Mouse (Mus musculus) cortical plate, adult 2 months (tissue): ENCODE results near the gene Golm1. TPM values are rescaled to one million over a fixed set of nuclear protein-coding genes. Genes with fewer than 3 reads are reported as not detected.
"Not testable (repeated sequence)": the region's sequence is repeated elsewhere in the genome, so short reads cannot be mapped to it uniquely, and the experiment has no call there.

ENCODE experiments used
- H3K27ac ChIP-seq: fragments of 200-500 bp; 2 replicates; pipeline ENCODE4 v1.5.1; 2012; ENCODE audit warnings: low read length, control low read depth, inconsistent platforms; ENCODE audit not compliant: insufficient read depth
- H3K4me1 ChIP-seq: fragments of 200-500 bp; 2 replicates; pipeline ENCODE4 v1.6.1; 2011; ENCODE audit warnings: low read length; ENCODE audit not compliant: control insufficient read depth, insufficient read depth
- H3K4me3 ChIP-seq: fragments of 200-500 bp; 2 replicates; pipeline ENCODE4 v1.5.1; 2011; ENCODE audit warnings: mild to moderate bottlenecking, low read length, control low read depth; ENCODE audit not compliant: insufficient read depth
- CTCF ChIP-seq: fragments of 200-500 bp; IDR thresholded peaks from 2 replicates; pipeline ENCODE4 v1.5.1; 2011; ENCODE audit warnings: mild to moderate bottlenecking, control low read depth, low read length; ENCODE audit not compliant: insufficient read depth; ENCODE audit errors: extremely low read depth
- POLR2A ChIP-seq: fragments of 200-500 bp; IDR thresholded peaks from 2 replicates; pipeline ENCODE4 v1.6.1; 2011; ENCODE audit warnings: mild to moderate bottlenecking, low read length, control low read depth; ENCODE audit not compliant: insufficient read depth; ENCODE audit errors: extremely low read depth
- polyA plus RNA-seq: library from polyadenylated mRNA; depleted of rRNA; stranded (reverse); fragments of >200 nt; gene quantifications from 2 replicates; pipeline ENCODE4 v1.2.3, GENCODE M21; 2012; rRNA removed

Gene Golm1
- polyA plus RNA-seq = 13.1 and 17.0 TPM in 2 replicates

DNA sequence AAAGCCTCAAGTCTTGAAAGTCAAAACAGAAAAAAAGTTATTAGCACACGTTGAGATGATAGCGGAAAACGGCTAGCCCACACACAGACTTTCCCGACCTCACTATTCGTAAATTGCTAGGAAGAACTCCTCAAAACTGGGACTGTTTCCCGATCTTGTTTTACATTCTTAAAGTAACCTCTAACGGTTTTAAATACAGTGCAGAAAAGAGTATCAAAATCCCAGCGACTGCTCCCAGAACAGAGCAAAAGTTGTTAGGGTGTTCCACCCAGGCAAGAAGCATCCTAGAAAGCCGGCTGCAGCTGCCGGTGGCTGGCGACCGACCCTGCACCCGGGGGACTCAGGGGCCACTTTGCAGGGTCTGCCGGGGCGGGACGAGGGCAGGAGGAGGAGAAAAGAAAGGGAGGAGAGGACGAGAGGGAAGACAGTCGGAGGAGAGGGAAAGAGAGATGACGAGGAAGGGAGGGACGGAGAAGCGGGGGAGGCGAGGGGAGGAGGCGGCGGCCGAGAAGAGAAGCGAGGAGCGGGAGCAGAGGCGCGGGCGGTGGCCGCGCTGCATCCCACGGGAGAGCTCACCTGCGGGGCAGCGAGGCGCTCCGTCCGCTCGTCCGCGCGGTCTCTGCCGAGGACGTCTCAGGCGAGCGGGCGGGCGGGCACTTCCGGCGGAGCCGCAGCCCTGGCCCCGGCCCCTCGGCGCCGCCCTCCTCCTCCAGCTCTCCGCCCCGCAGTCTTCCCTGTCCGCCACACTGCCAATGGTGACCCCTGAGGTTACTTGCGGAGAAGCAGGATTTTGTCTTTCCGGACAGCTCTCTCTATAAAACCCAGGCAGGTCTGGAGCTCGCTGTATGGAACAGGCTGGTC is at the start of gene Golm1:
Golm1 (minus strand) TSS at position 661 of the 861 bp plus-strand sequence.
- Histone ChIP-seq H3K4me3 (peak within 1 kb of the TSS; percentile 85), H3K4me1 (no peaks in the 10 kb centered on the region), H3K27ac (peak within 1 kb of the TSS; percentile 75; the same call in 1 of the 2 replicates)
- no peak for TF ChIP-seq POLR2A
- TF ChIP-seq CTCF = no peak

DNA sequence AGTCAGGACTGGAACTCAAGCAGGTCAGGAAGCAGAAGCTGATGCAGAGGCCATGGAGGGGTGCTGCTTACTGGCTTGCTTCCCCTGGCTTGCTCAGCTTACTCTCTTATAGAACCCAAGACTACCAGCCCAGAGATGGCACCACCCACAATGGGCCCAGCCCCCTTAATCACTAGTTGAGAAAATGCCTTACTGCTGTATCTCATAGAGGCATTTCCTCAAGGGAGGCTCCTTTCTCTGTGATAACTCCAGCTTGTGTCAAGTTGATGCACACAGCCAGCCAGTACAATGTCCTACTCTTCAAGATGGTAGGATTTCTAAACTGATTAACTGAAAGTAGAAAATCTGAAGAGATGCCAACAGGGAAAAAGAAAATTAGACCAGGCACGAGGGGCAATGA is 46.5 kb upstream of the Golm1 start:
- not testable (repeated sequence) for H3K4me1 ChIP-seq

GRCm38 (mm10) chr13:59719475-59719874 is 43.9 kb upstream of the Golm1 start:
- no peaks in the 10 kb centered on the region for H3K4me1 ChIP-seq
- peak overlapping the region; percentile 29; the same call in 1 of the 2 replicates for H3K27ac ChIP-seq
- H3K4me3 ChIP-seq = no peak overlapping the region
- TF ChIP-seq POLR2A = no peak
- no peak for TF ChIP-seq CTCF

More for the DNA sequence above, 46.5 kb upstream of the Golm1 start:
- H3K27ac ChIP-seq, H3K4me3 ChIP-seq: not testable (repeated sequence)

- H3K4me3 ChIP-seq, H3K4me1 ChIP-seq: not testable (repeated sequence)
- peak overlapping the region; percentile 29; the same call in 1 of the 2 replicates for H3K27ac ChIP-seq
These were observed 43.3 kb upstream of the Golm1 start for GRCm38 (mm10) chr13:59718857-59719440.

DNA sequence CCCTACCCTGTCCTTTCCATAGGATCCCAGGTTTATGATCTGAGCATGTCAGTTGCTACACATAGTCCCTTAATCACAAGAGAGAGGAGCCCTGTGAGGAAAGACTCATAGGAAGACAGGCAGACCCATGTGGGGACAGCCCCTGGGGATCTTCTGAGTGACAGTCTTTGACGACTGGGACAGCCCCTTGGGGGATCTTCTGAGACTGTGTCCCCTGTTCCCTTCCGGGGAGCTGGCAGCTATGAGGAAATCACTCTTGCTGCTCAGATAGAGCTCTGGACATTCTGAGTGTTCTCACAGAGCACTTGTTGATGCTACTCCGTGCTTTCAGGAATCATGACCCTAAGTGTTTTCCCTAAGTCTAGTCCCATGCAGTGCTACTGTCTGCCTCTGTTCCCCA is 38.1 kb upstream of the Golm1 start:
- Histone ChIP-seq H3K4me1 (no peaks in the 10 kb centered on the region), H3K4me3 (no peak overlapping the region), H3K27ac (no peak overlapping the region)
- TF ChIP-seq CTCF (no peak), POLR2A (no peak)

- H3K4me3 ChIP-seq, H3K27ac ChIP-seq, H3K4me1 ChIP-seq: not testable (repeated sequence)
These were observed 36.4 kb upstream of the Golm1 start, which contains the start of gene Spata31d1b for GRCm38 (mm10) chr13:59711984-59712383. Gene Spata31d1b, plus strand, starts transcription at chr13:59712284.

- Histone ChIP-seq H3K4me3 (no peak within 1 kb of the TSS), H3K4me1 (no peaks in the 10 kb centered on the region), H3K27ac (no peak within 1 kb of the TSS)
- no peak for TF ChIP-seq POLR2A
- no peak for TF ChIP-seq CTCF
These were observed 34.6 kb upstream of the Golm1 start, which contains the start of gene Spata31d1a for GRCm38 (mm10) chr13:59710230-59710629. Gene Spata31d1a, minus strand, starts transcription at chr13:59710330.

DNA sequence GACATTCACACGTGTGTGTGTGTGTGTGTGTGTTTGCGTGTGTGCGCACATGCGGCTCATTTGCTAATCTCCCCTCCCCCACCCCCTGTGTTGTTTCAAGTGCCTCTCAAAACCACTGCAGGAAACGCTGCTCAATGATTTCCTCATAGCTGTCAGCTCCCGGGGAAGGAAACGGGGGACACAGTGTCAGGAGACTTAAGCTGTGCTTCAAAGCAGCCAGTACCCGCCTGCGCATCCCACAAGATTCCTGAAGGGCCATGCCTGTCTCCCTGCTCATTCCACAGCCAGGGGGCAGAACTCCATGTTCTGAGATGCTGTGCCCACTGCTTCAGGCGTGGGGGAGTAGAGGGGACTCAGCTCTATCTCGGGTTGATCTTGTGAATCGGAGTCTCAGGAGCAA is 29.0 kb upstream of the Golm1 start:
- no peak overlapping the region for H3K27ac ChIP-seq
- H3K4me1 ChIP-seq = 0 out of 2 replicates have a peak, but pooled peaks cover 3% of the 10 kb centered on the region
- no peak overlapping the region for H3K4me3 ChIP-seq
- TF ChIP-seq POLR2A (no peak), CTCF (0 out of 2 replicates have a peak, but pooled peaks have one; percentile 16)

- Histone ChIP-seq H3K4me3 (no peak overlapping the region), H3K4me1 (0 out of 2 replicates have a peak, but pooled peaks cover 3% of the 10 kb centered on the region), H3K27ac (no peak overlapping the region)
- TF ChIP-seq POLR2A (no peak), CTCF (no peak)
These were observed 27.9 kb upstream of the Golm1 start for GRCm38 (mm10) chr13:59703514-59703913.

- H3K4me1 ChIP-seq, H3K4me3 ChIP-seq, H3K27ac ChIP-seq: not testable (repeated sequence)
These were observed 24.5 kb upstream of the Golm1 start for GRCm38 (mm10) chr13:59700137-59700536.

- no peak overlapping the region for H3K4me3 ChIP-seq
- H3K4me1 ChIP-seq = no peaks in the 10 kb centered on the region
- TF ChIP-seq CTCF (no peak), POLR2A (no peak)
- peak overlapping the region; percentile 3; the same call in 1 of the 2 replicates for H3K27ac ChIP-seq
These were observed 23.5 kb upstream of the Golm1 start for GRCm38 (mm10) chr13:59699131-59699530.
